Mouse (Mus musculus) kidney, adult 2 months (tissue): ENCODE data around the gene Smpd2.

ENCODE experiments used
- CTCF ChIP-seq: fragments of 200-500 bp; conservative IDR thresholded peaks from 2 replicates; pipeline ENCODE4 v1.5.1; 2011; ENCODE audit warnings: low read depth, mild to moderate bottlenecking, control low read depth, low read length, moderate library complexity, mixed read lengths; ENCODE audit not compliant: insufficient read depth, insufficient read length
- POLR2A ChIP-seq: fragments of 200-500 bp; IDR thresholded peaks from one replicate; pipeline ENCODE4 v1.6.1; 2011; ENCODE audit warnings: low read depth, low read length, control low read depth

DNA sequence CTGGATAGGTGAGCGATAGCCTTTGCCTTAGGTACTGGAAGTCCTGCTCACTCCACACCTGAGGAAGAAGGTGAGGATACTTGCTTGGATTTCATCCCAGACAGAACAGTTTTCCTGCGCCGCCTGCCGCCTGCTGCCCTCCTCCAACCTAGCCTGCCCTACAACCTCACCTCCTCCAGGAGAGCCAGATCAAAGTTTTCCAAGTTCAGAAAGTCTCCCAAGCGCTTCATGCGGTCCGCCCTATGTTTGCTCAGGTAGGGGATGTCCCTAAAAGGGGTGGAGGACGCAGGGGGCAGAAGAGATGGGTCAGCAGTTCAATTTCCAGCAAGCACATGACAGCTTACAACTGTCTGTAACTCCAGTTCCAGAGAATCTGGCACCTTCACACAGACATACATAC, 875 bp downstream of the Smpd2 start:
- no peak for TF ChIP-seq POLR2A
- peak; percentile 38; the same call in 1 of the 2 replicates for TF ChIP-seq CTCF
